Mouse (Mus musculus) left cerebral cortex, adult 9 months (tissue): Measurements from ENCODE around the gene Heatr5a.

ENCODE experiments used
- DNase-seq, 2 experiments: peaks; one replicate each; pipeline ENCODE4 v3.0.0; 2022; ENCODE audit warnings: low spot score in 2 of 2

Heatr5a gene

DNA sequence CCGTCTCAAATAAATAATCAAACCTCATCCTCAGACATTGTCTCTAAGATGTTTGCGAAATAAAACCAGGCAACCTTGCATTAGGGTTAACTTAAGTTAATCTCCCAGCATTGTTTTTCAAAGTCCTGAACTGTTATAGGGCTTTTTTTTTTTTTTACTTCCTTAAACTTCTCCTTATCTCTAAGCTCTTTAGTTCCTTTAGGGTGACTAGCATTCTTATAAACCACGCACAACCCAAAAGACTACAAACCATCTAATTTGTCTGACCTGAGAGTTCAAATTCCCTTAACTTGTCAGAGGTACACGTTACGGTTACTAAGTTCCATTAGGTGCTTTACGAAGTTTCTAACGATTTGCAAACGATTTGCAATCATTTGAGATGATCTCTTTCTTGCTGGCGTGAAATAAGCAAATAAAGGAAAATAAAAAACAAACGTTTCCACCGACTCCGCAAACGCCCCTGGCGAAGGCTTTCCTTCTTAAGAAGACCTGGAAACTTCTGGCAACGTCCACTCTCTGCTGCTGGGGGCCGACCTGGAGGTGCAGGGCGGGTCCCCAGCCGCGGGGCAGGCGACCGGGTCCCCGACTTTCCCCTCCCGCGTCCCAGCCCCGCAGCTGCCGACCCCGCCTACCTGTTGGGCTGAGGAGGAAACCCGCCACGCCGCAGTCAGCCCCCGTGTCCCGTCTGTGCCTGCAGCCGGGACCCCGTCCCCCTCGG, 610 bp downstream of the Heatr5a start:
- DNase-seq: no peak

DNA sequence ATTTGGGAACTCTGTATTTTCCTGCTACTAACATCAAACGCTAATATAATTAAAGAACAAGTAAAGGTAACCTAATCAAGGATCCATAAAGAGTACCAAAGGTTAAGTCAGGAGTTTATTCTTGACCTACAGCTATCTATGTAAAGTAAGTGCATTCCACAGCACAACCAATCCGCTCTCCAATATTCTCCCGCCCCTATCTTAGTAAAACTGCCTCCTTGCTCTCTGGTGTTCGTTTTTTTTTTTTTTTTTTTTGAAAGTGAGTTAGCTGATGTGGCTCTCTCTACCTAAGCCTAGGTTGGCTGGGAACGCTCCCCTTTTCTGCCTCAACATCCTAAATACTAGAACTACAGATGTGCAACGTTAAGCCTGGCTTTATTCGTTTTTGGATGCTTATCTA, 1.2 kb downstream of the Heatr5a start:
- no peak for DNase-seq

- DNase-seq: no peak
Observed at GRCm38 (mm10) chr12:51969092-51969491, 2.0 kb downstream of the Heatr5a start.

GRCm38 (mm10) chr12:51967915-51968595, 3.1 kb downstream of the Heatr5a start:
- no peak for DNase-seq

- no peak for DNase-seq
Observed at GRCm38 (mm10) chr12:51957626-51958025, 13.5 kb downstream of the Heatr5a start.

GRCm38 (mm10) chr12:51952309-51952708, 18.8 kb downstream of the Heatr5a start:
- DNase-seq: peak in 1 of 2 experiments; percentile 37

- no peak for DNase-seq
Observed at GRCm38 (mm10) chr12:51947498-51947945, 23.6 kb downstream of the Heatr5a start.

GRCm38 (mm10) chr12:51945331-51945730, 25.8 kb downstream of the Heatr5a start:
- DNase-seq: no peak

DNA sequence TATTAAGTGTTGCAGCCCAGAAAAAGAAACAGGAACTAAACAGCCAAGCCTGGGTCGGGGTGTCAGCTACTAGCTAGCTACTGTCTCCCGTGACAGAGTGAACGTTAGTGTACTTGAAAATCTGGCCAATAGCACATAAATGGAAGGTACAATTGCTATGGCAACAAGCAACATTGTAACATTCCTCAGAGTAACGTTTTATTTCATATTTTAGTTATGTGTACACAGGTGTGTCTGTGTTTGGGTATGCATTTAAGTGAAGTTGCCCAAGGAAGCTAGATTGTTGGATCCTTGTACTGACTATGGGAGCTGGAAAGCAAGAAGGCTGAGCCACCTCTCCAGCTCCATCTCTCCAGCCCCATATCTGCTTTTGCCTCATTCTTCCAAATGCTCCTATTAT, 31.3 kb downstream of the Heatr5a start:
- no peak for DNase-seq

DNA sequence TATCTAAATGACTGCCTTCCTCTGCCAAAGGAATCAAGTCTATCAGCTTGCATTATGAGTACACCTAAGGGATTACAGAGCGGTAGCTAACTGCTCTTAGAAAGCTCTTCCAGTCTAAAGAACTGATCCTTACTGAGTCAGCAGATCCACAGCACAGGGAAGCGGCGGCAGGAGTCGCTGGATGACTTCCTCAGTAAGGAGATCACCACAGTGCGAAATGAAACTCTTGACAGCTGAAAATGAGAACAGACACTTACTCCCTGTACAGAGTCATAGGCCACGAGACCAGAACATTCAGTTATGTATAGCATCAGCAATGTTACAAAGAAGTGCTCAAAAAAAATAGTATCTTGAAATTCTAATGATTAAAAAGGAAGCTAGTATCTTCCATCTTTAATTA, 33.2 kb downstream of the Heatr5a start:
- no peak for DNase-seq

GRCm38 (mm10) chr12:51929630-51930029, 41.5 kb downstream of the Heatr5a start:
- no peak for DNase-seq

DNA sequence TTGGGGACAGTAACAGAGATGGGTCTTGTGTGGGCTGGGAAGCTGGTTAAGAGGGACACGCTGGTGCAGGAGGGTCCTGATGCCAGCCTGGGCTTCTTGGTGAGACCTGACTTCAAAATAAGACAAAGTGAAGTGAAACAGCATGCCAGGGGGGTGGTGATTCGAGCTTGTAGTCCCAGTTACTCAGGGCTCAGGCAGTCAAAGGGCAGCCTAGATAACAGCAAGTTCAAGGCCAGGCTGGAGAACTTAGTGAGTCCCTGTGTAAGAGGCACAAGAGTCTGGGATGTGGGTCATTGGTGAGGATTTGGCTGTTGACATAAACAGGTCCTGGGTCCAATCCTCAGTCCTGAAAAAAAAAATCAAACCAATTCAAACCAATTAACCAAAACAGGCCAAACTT, 53.9 kb downstream of the Heatr5a start:
- DNase-seq: no peak

DNA sequence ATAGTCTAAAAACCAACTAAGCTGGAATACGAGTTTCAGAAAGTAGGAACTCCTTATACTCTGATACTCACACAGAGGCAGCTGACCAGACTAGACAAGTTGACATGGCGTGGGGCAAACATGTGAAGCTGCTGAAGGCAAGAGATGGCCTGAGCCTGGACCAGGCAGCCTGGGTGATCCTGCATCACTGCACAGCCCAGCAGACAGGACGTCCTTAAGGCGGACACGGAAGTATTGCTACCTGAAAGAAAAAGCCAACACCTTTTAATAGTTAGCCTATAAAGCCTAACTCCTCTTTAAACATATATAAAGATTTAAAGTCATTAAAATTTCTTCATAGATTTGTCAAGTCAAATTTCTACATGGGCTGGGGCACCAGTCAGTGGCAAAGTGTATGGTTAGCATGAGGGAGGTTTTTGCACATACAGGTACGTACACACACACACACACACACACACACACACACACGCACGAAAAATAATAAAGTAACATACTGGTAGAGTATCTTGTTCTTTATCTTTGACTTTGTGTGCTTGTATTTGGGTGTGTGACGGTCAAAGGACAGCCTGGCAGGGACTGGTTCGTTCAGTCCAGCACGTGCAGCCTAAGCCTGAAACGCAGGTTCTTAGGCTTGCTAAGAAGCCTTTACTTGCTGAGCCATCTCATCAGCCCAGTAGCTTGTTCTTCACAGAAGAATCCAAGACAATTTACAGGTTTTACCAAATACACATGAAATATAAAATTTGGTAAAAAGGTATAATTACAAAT, 56.0 kb downstream of the Heatr5a start:
- no peak for DNase-seq

GRCm38 (mm10) chr12:51909202-51909601, 61.9 kb downstream of the Heatr5a start:
- no peak for DNase-seq

GRCm38 (mm10) chr12:51907543-51907942, 63.6 kb downstream of the Heatr5a start:
- no peak for DNase-seq

GRCm38 (mm10) chr12:51900551-51900950, 70.6 kb downstream of the Heatr5a start:
- peak; percentile 16 to 42 for DNase-seq

DNA sequence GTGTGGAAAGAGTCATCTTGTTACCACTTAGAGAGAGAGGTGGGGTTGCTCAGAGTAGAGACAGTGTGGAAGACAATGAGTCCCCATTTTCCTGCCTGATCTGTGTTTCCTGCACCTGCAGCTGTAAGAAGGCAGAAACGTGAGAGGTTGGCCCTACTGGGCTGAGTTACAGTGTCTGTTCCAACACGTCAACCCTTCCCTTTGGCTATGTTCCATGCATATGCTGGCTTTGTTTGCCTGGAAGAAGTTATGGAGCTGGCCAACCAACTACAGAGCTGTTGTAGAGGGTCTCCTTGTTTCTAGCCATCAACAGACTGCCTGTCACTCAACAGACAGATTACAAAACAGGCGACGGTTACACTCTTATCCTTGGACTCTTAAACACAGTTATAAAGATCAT, 74.2 kb downstream of the Heatr5a start:
- DNase-seq: no peak

DNA sequence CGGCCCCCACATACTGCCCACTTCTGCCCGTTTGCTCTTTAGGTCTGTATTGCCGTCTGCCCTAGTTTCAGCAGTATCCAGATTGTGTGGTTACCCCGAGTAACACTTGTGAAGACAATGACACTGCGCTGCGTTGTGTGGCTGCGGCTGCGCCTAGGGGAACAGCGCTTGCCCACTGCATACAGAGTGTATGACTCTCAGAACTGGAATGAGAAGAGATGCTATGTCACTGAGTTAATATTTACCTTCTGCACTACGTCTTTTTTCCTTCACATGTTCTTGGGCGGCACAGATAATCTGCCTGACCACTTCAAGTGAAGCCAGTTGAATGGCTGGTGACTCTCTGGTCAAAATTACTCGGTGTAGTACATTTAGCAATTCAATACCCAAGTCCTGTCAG, 82.5 kb downstream of the Heatr5a start:
- no peak for DNase-seq

DNA sequence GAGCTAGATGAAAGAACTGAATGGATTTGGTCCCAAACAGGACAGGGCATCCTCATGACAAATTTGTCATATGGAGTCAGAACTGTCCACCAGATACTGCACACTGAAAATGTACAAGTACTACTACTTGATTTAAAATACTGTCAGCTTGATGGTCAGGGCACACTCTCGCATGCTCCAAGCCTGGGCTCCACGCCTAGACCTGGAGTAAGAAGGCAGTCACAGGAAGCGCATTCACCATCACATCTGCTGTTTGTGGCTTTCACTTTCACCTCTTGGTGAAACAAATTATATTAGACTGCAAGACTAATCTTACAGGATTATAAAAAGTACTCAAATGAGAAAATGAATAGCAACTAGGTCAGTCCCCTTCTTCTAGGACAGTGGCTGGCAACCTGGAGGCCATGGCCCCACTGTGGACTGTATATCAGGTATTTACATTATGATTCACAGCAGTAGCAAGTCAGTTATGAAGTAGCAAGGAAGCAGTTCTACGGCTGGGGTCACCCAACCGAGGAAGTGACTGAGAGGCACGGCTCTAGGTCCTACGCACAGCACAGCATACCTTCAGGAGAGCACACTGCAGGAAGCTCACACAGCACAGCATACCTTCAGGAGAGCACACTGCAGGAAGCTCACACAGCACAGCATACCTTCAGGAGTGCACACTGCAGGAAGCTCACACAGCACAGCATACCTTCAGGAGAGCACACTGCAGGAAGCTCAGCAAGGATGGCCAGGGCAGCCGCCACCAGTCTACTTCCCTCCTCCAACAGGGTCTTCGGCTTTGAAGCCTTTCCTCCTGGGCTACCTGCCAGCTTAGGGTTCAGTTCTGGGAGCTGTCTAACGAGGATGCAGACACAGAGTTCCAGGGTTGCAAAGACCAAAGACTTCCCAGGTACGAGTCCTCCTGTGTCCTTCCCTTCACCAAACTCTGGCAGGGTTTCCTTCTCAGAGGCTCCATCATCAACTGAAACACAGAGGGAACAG, 83.5 kb downstream of the Heatr5a start:
- no peak for DNase-seq

GRCm38 (mm10) chr12:51886369-51886768, 84.8 kb downstream of the Heatr5a start:
- DNase-seq: no peak

DNA sequence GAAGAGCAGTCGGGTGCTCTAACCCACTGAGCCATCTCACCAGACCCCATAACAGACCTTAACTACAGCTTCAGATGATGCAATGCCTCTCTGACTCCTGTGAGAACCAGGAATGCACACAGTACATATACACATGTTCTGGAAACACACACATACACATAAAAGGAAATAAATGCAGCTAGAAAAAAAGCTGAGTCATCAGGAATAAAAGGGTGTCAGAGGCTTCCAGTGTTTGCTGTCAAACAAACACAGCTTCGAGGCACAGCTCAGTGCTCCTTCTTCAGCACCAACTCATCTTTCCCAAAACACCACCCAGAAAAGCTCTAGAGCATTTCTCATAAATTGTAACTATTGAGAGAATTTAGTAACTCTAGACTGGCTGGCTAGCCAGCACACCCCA, 86.3 kb downstream of the Heatr5a start:
- no peak for DNase-seq
